Mouse (Mus musculus): ENCODE measurements around the gene Rtn4r. TPM values are rescaled to one million over a fixed set of nuclear protein-coding genes. Genes with fewer than 3 reads are reported as not detected.

Gene Rtn4r
- polyA plus RNA-seq, 1 experiment from 2014 or later = 0.11 TPM

Small RNA genes lying within 50 kb of the gene (microRNA-seq; reads per million reads assigned to microRNA genes)
- gene Mir6366 = not detected

Other genes starting within 250 kb of the Rtn4r start
- 0.09 TPM in 1 of 2 replicates, not detected in the other for gene Gm20518, start 236.0 kb upstream of the Rtn4r start, polyA plus RNA-seq (2015; fragmentation: Nextera tagmentation; extraction: Ambion mirVana)
- gene Tssk1, start 233.4 kb upstream of the Rtn4r start, polyA plus RNA-seq (2015; fragmentation: Nextera tagmentation; extraction: Ambion mirVana) = not detected in 2 replicates
- 19.8 and 21.3 TPM in 2 replicates for gene Dgcr2, start 229.1 kb upstream of the Rtn4r start, polyA plus RNA-seq (2015; fragmentation: Nextera tagmentation; extraction: Ambion mirVana)
- not detected in 2 replicates for gene Tssk2, start 229.0 kb upstream of the Rtn4r start, polyA plus RNA-seq (2015; fragmentation: Nextera tagmentation; extraction: Ambion mirVana)
- 9.1 and 9.4 TPM in 2 replicates for gene Ess2, start 216.3 kb upstream of the Rtn4r start, polyA plus RNA-seq (2015; fragmentation: Nextera tagmentation; extraction: Ambion mirVana)
- not detected in 2 replicates for gene Gsc2, start 212.6 kb upstream of the Rtn4r start, polyA plus RNA-seq (2015; fragmentation: Nextera tagmentation; extraction: Ambion mirVana)
- gene Slc25a1, start 199.4 kb upstream of the Rtn4r start, polyA plus RNA-seq (2015; fragmentation: Nextera tagmentation; extraction: Ambion mirVana) = 55.8 and 63.5 TPM in 2 replicates
- 2.3 and 2.5 TPM in 2 replicates for gene Vpreb2, start 147.2 kb upstream of the Rtn4r start, polyA plus RNA-seq (2015; fragmentation: Nextera tagmentation; extraction: Ambion mirVana)
- 17.1 and 18.1 TPM in 2 replicates for gene Dgcr6, start 74.8 kb upstream of the Rtn4r start, polyA plus RNA-seq (2015; fragmentation: Nextera tagmentation; extraction: Ambion mirVana)
- 2.2 and 2.3 TPM in 2 replicates for gene Prodh, start 37.4 kb upstream of the Rtn4r start, polyA plus RNA-seq (2015; fragmentation: Nextera tagmentation; extraction: Ambion mirVana)
- gene Ccdc188, start 90.2 kb downstream of the Rtn4r start, polyA plus RNA-seq (2015; fragmentation: Nextera tagmentation; extraction: Ambion mirVana) = not detected in 2 replicates
- 0.63 and 0.79 TPM in 2 replicates for gene Zdhhc8, start 107.5 kb downstream of the Rtn4r start, polyA plus RNA-seq (2015; fragmentation: Nextera tagmentation; extraction: Ambion mirVana)
- 46.7 and 47.0 TPM in 2 replicates for gene Trmt2a, start 121.0 kb downstream of the Rtn4r start, polyA plus RNA-seq (2015; fragmentation: Nextera tagmentation; extraction: Ambion mirVana)
- gene Ranbp1, start 121.1 kb downstream of the Rtn4r start, polyA plus RNA-seq (2015; fragmentation: Nextera tagmentation; extraction: Ambion mirVana) = 188 and 217 TPM in 2 replicates
- gene Gm49776, start 130.7 kb downstream of the Rtn4r start, polyA plus RNA-seq (2015; fragmentation: Nextera tagmentation; extraction: Ambion mirVana) = not detected in 2 replicates
- 10.5 and 11.3 TPM in 2 replicates for gene Dgcr8, start 161.6 kb downstream of the Rtn4r start, polyA plus RNA-seq (2015; fragmentation: Nextera tagmentation; extraction: Ambion mirVana)
- gene Tango2, start 220.5 kb downstream of the Rtn4r start, polyA plus RNA-seq (2015; fragmentation: Nextera tagmentation; extraction: Ambion mirVana) = 52.1 and 54.7 TPM in 2 replicates
- gene Arvcf, start 220.5 kb downstream of the Rtn4r start, polyA plus RNA-seq (2015; fragmentation: Nextera tagmentation; extraction: Ambion mirVana) = 8.3 and 8.6 TPM in 2 replicates

Data from liver, embryonic 16.5 days (tissue).